Mouse (Mus musculus): Measurements from ENCODE around the gene Aoc3. TPM values are rescaled to one million over a fixed set of nuclear protein-coding genes. Genes with fewer than 3 reads are reported as not detected.
"Not testable (repeated sequence)": the region's sequence is repeated elsewhere in the genome, so short reads cannot be mapped to it uniquely, and the experiment has no call there.

Aoc3 gene
- polyA plus RNA-seq, 1 experiment from 2014 or later = 5.1 TPM

GRCm38 (mm10) chr11:101364531-101364931, 34.1 kb downstream of the Aoc3 start:
- H3K36me3 ChIP-seq (ENCODE audit: control insufficient read depth, insufficient read depth, low read length) = no peaks in the 10 kb centered on the region
- WGBS = 41% methylated on average over 5 of the region's 5 CpGs
- ATAC-seq (ENCODE audit: low FRiP score, low TSS enrichment) = no peak
- H3K4me1 ChIP-seq (replicated peaks; ENCODE audit: control insufficient read depth, insufficient read depth) = no peaks in the 10 kb centered on the region
- TF ChIP-seq EP300 (optimal IDR thresholded peaks at IDR 0.05) = no peak
- TF ChIP-seq CTCF (IDR thresholded peaks at IDR 0.05; ENCODE audit: low read depth) = no peak
- no peak overlapping the region for H3K4me2 ChIP-seq (replicated peaks; ENCODE audit: low read depth)
- H3K9ac ChIP-seq (ENCODE audit: low read length) = no peak overlapping the region
- H3K9me3 ChIP-seq (ENCODE audit: control insufficient read depth, low read length) = no peaks in the 10 kb centered on the region
- H3K27me3 ChIP-seq (ENCODE audit: control insufficient read depth, insufficient read depth, low read length) = no peaks in the 10 kb centered on the region
- DNase-seq (ENCODE audit: low spot score) = no peak
- H3K27ac ChIP-seq (replicated peaks) = no peak overlapping the region
- no peak overlapping the region for H3K4me3 ChIP-seq (ENCODE audit: low read depth, low read length)

DNA sequence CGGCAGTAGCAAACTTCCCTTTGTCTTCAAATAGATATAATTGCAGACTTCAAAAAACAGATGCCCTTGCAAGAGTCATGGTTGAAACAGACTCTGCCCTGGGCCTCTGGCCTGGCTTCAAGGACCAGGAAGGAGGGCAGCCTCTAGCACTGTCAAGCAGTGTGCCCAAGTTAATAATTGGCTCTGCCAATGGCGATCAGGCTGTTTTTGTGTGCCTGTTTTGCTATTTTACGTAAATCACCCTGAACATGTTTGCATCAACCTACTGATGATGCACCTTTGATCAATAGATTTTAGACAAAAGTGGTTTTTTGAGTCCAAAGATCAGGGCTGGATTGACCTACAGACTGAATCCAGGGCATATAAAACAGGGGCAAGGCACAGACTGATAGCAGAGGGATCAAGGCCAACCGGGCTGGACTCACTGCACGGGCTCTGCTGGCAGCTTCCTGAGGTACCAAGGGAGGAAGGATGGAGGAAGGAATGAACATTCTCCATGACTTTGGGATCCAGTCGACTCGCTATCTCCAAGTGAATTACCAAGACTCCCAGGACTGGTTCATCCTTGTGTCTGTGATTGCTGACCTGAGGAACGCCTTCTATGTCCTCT, 37.0 kb downstream of the Aoc3 start, which contains the start of gene G6pc:
G6pc (plus strand) TSS at position 236 of the 610 bp plus-strand sequence.
- DNase-seq (ENCODE audit: low spot score) = no peak
- H3K4me3 ChIP-seq (ENCODE audit: low read depth, low read length) = no peak within 1 kb of the TSS
- TF ChIP-seq EP300 (optimal IDR thresholded peaks at IDR 0.05) (no peak), CTCF (IDR thresholded peaks at IDR 0.05; ENCODE audit: low read depth) (no peak)

DNA sequence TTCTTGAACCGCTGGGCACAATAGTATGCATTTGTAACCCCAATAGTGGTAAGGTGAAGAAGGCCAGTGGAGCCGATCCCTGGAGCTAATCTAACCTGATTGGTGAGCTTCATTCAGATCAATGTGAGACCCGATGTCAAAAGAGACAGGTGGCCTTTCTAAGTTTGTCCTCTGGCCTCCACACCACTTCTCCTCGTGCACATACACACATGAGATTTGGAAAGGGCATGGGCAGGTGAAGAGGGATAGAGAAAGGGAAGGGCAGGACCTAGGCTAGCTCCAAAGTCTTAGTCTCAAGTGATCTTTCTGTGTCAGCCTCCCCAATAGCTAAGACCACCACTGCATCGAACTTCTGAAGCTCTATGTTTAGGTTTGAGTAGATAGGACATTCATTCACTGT, 39.7 kb downstream of the Aoc3 start:
- no peak for ATAC-seq (ENCODE audit: low FRiP score, low TSS enrichment)
- no peaks in the 10 kb centered on the region for H3K27me3 ChIP-seq (ENCODE audit: control insufficient read depth, insufficient read depth, low read length)
- no peaks in the 10 kb centered on the region for H3K36me3 ChIP-seq (ENCODE audit: control insufficient read depth, insufficient read depth, low read length)
- H3K9me3 ChIP-seq (ENCODE audit: control insufficient read depth, low read length) = no peaks in the 10 kb centered on the region
- WGBS = 74% methylated on average over 5 of the region's 5 CpGs
- H3K4me2 ChIP-seq (replicated peaks; ENCODE audit: low read depth) = no peak overlapping the region
- no peak overlapping the region for H3K27ac ChIP-seq (replicated peaks)
- no peak overlapping the region for H3K4me3 ChIP-seq (ENCODE audit: low read depth, low read length)
- no peak for TF ChIP-seq CTCF (IDR thresholded peaks at IDR 0.05; ENCODE audit: low read depth)
- TF ChIP-seq EP300 (optimal IDR thresholded peaks at IDR 0.05) = no peak
- H3K9ac ChIP-seq (ENCODE audit: low read length) = no peak overlapping the region
- DNase-seq (ENCODE audit: low spot score) = no peak
- no peaks in the 10 kb centered on the region for H3K4me1 ChIP-seq (replicated peaks; ENCODE audit: control insufficient read depth, insufficient read depth)

More for the DNA sequence above, 37.0 kb downstream of the Aoc3 start, which contains the start of gene G6pc:
- H3K4me1 ChIP-seq (replicated peaks; ENCODE audit: control insufficient read depth, insufficient read depth) = no peaks in the 10 kb centered on the region
- no peak for ATAC-seq (ENCODE audit: low FRiP score, low TSS enrichment)
- no peaks in the 10 kb centered on the region for H3K27me3 ChIP-seq (ENCODE audit: control insufficient read depth, insufficient read depth, low read length)
- H3K9me3 ChIP-seq (ENCODE audit: control insufficient read depth, low read length) = no peaks in the 10 kb centered on the region
- H3K27ac ChIP-seq (replicated peaks) = no peak within 1 kb of the TSS
- WGBS = 83% methylated on average over 8 of the region's 8 CpGs
- H3K9ac ChIP-seq (ENCODE audit: low read length) = no peak within 1 kb of the TSS
- H3K4me2 ChIP-seq (replicated peaks; ENCODE audit: low read depth) = no peak within 1 kb of the TSS
- no peaks in the 10 kb centered on the region for H3K36me3 ChIP-seq (ENCODE audit: control insufficient read depth, insufficient read depth, low read length)

DNA sequence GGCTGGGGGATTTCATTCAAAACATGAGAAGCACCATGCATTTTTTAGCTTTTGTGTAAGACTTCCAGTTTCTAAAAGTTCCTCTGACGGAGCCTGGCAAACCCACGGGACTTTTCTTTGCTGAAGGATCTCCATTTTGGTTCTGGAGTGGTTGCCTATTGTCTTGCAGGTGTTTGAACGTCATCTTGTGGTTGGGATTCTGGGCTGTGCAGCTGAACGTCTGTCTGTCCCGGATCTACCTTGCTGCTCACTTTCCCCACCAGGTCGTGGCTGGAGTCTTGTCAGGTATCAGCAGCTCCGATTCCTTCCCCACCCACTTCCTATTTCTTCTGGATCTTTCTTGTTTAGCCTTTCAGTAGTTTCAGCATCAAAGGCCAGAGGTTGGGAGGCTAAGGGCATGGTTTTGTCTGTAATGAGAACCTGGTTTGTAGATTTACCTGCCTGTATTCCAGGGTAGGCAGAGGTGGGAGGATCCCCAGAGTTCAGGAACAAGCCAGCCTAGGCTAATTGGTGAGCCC, 44.1 kb downstream of the Aoc3 start:
- 50% methylated on average over 7 of the region's 7 CpGs for WGBS

GRCm38 (mm10) chr11:101378196-101378595, 47.8 kb downstream of the Aoc3 start:
- not testable (repeated sequence) for H3K4me3 ChIP-seq (ENCODE audit: low read depth, low read length); H3K27me3 ChIP-seq (ENCODE audit: control insufficient read depth, insufficient read depth, low read length); H3K9me3 ChIP-seq (ENCODE audit: control insufficient read depth, low read length); H3K4me1 ChIP-seq (replicated peaks; ENCODE audit: control insufficient read depth, insufficient read depth); DNase-seq (ENCODE audit: low spot score); H3K36me3 ChIP-seq (ENCODE audit: control insufficient read depth, insufficient read depth, low read length); H3K27ac ChIP-seq (replicated peaks); H3K9ac ChIP-seq (ENCODE audit: low read length); H3K4me2 ChIP-seq (replicated peaks; ENCODE audit: low read depth); ATAC-seq (ENCODE audit: low FRiP score, low TSS enrichment)
- 93% methylated on average over 8 of the region's 8 CpGs for WGBS

More for the DNA sequence above, 44.1 kb downstream of the Aoc3 start:
- TF ChIP-seq EP300 (optimal IDR thresholded peaks at IDR 0.05) = no peak
- TF ChIP-seq CTCF (IDR thresholded peaks at IDR 0.05; ENCODE audit: low read depth) = no peak
- no peaks in the 10 kb centered on the region for H3K27me3 ChIP-seq (ENCODE audit: control insufficient read depth, insufficient read depth, low read length)
- ATAC-seq (ENCODE audit: low FRiP score, low TSS enrichment) (no peak), DNase-seq (ENCODE audit: low spot score) (no peak)
- no peaks in the 10 kb centered on the region for H3K36me3 ChIP-seq (ENCODE audit: control insufficient read depth, insufficient read depth, low read length)
- no peak overlapping the region for H3K9ac ChIP-seq (ENCODE audit: low read length)
- H3K4me2 ChIP-seq (replicated peaks; ENCODE audit: low read depth) = no peak overlapping the region
- H3K27ac ChIP-seq (replicated peaks) = no peak overlapping the region
- no peaks in the 10 kb centered on the region for H3K4me1 ChIP-seq (replicated peaks; ENCODE audit: control insufficient read depth, insufficient read depth)
- H3K4me3 ChIP-seq (ENCODE audit: low read depth, low read length) = no peak overlapping the region
- H3K9me3 ChIP-seq (ENCODE audit: control insufficient read depth, low read length) = no peaks in the 10 kb centered on the region

DNA sequence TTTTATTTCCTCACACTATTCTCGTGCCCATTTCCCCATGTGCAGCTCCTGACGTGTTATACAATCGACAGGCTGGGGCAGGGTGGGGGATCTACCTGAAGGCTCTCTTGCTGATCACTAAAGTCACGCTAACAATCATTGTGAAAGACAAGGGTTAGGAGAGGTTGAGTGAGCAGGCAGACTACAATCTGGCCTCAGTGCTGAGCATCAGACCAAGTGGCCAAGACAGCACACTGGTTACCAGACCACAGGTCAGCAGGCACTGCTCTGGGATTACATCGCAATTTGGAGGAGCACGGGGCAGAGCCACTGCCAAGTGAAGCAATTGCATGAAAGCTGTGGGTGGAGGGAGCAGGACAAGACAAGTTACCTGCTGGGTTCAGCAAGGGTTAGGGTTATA, 48.5 kb downstream of the Aoc3 start:
- DNase-seq (ENCODE audit: low spot score) = no peak
- Histone ChIP-seq H3K27me3 (ENCODE audit: control insufficient read depth, insufficient read depth, low read length) (no peaks in the 10 kb centered on the region), H3K4me3 (ENCODE audit: low read depth, low read length) (no peak overlapping the region), H3K4me2 (replicated peaks; ENCODE audit: low read depth) (no peak overlapping the region), H3K27ac (replicated peaks) (no peak overlapping the region), H3K4me1 (replicated peaks; ENCODE audit: control insufficient read depth, insufficient read depth) (no peaks in the 10 kb centered on the region), H3K36me3 (ENCODE audit: control insufficient read depth, insufficient read depth, low read length) (no peaks in the 10 kb centered on the region), H3K9me3 (ENCODE audit: control insufficient read depth, low read length) (no peaks in the 10 kb centered on the region), H3K9ac (ENCODE audit: low read length) (no peak overlapping the region)
- ATAC-seq (ENCODE audit: low FRiP score, low TSS enrichment) = no peak
- 69% methylated on average over 6 of the region's 6 CpGs for WGBS
- TF ChIP-seq CTCF (IDR thresholded peaks at IDR 0.05; ENCODE audit: low read depth) = no peak
